ENCODE assay signal across 8 mouse cellular contexts in the genomic region with DNA sequence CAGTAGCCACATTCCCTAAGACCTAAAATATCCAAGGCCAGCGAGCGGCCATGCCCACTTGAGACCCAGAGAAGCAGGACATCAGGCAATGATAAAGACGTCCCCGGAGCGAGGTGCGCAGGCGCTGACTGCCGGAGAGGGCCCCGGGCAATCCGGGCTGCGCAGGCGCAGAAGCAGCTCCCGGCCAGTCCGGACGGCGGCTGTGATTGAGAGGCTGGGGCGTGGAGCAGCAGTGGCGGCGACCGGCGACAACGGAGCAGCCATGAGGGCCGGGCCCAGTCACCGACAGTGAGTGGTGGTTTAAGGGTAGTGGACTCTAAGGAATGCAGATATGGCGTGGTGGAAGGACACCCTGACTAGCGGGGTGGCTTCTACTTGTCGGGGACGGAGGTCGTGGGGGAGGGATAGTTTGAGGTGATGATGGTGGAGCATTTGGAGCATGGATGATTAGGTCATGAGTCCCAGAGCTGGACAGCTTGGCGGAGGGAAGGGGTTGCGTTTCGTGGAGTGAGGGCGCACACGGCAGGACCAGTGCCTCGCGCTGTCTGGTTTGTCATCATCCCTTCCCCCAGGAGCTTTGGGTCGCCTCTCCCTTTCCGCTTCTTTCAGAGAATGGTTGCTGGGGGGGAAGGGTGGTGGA. TPM values are rescaled to one million over a fixed set of nuclear protein-coding genes. Genes with fewer than 3 reads are reported as not detected.
A peak's percentile ranks its signal among the peaks of the same experiment; 100 is the strongest.
DNase-seq lines count a peak whose midpoint lies in the region; ATAC-seq and TF ChIP-seq lines count a peak whose summit lies in the region.

Fam222b (plus strand) TSS at position 157 of the 640 bp plus-strand sequence.

- ATAC-seq in activated CD4-positive, CD25-positive, alpha-beta regulatory T cell, adult 4 months = peak; percentile 78
- ATAC-seq in megakaryocyte progenitor cell, adult 5-6 weeks (replicated peaks; ENCODE audit: poor library complexity) = peak; percentile 95

- TF ChIP-seq POLR2A in cortical plate, adult 2 months (IDR thresholded peaks at IDR 0.05; ENCODE audit: extremely low read depth, insufficient read depth, low read length) = peak; percentile 79

- DNase-seq in gastrocnemius, postnatal 10 days = peak; percentile 96
- DNase-seq in induced T-regulatory cell, adult 2 months (ENCODE audit: low read depth) = peak; percentile 93
- peak; percentile 62 to 91 for DNase-seq in left cerebral cortex, adult 9 months (ENCODE audit: low spot score in 2 of 2)
- DNase-seq in right cerebral cortex, postnatal 14 days = peak; percentile 93
- DNase-seq in urinary bladder, postnatal 36 days (ENCODE audit: low spot score in 2 of 2) = peak; percentile 85 to 91

- H3K27ac ChIP-seq in cortical plate, adult 2 months (ENCODE audit: insufficient read depth, low read length) = peak within 1 kb of the TSS; percentile 30

- no peak for TF ChIP-seq CTCF in cortical plate, adult 2 months (IDR thresholded peaks at IDR 0.05; ENCODE audit: extremely low read depth, insufficient read depth, low read length)

- peaks cover 6% of the 10 kb centered on the region; the same call in 1 of the 2 replicates for H3K4me1 ChIP-seq in cortical plate, adult 2 months (ENCODE audit: control insufficient read depth, insufficient read depth, low read length)

- peak within 1 kb of the TSS; percentile 89 for H3K4me3 ChIP-seq in cortical plate, adult 2 months (ENCODE audit: insufficient read depth, low read length)

RNA-seq across cellular contexts. Expression of gene Fam222b, which starts in this region (rescaled TPM):
- polyA plus RNA-seq in activated CD4-positive, CD25-positive, alpha-beta regulatory T cell, adult 4 months (2017; shearing (Covaris generic)) = 10 to 100 TPM; 12.0 to 15.8 TPM
- polyA plus RNA-seq in cortical plate, adult 2 months (2012; rRNA removed) = 19.1 and 19.5 TPM in 2 replicates
- 1 to 10 TPM; 7.8 to 9.8 TPM for total RNA-seq in gastrocnemius, postnatal 10 days (2021)
- 20.3 and 20.6 TPM in 2 replicates for total RNA-seq in megakaryocyte progenitor cell, adult 5-6 weeks (2015)
- 5.7 and 6.0 TPM in 2 replicates for total RNA-seq in megakaryocyte progenitor cell, adult 5-6 weeks (2017)

Comparison
In these comparisons a context has a peak if more than half of its experiments do, and no peak if none do; other contexts are left out.
1. Peak in every context shown above with its lines: DNase-seq, ATAC-seq, H3K4me3 ChIP-seq and H3K27ac ChIP-seq.